Mouse (Mus musculus) embryonic facial prominence, embryonic 11.5 days (tissue): Measurements from ENCODE around the gene Chpt1. TPM values are rescaled to one million over a fixed set of nuclear protein-coding genes. Genes with fewer than 3 reads are reported as not detected.
"Not testable (repeated sequence)": the region's sequence is repeated elsewhere in the genome, so short reads cannot be mapped to it uniquely, and the experiment has no call there.

Experiments
- ATAC-seq: fragments of 200-750 bp; cut with Nextera tagmentation; replicated peaks from 2 replicates; pipeline ENCODE4 v1.8.0; 2017; ENCODE audit warnings: low read depth; ENCODE audit not compliant: insufficient number of reproducible peaks, low FRiP score, low TSS enrichment
- DNase-seq: peaks from one replicate; pipeline ENCODE4 v3.0.0-alpha.2; 2015; ENCODE audit warnings: low spot score
- H3K27ac ChIP-seq: fragments of 300-500 bp; sonication (generic); replicated peaks from 2 replicates; pipeline ENCODE4 v1.5.1; 2014; ENCODE audit warnings: mild to moderate bottlenecking, low read depth, low read length, control low read depth
- H3K27me3 ChIP-seq: fragments of 300-500 bp; sonication (generic); 2 replicates; pipeline ENCODE4 v1.6.1; 2014; ENCODE audit warnings: mild to moderate bottlenecking, low read length, moderate library complexity, mixed read lengths; ENCODE audit not compliant: control insufficient read depth, insufficient read depth
- H3K36me3 ChIP-seq: fragments of 300-500 bp; sonication (generic); replicated peaks from 2 replicates; pipeline ENCODE4 v1.6.1; 2014; ENCODE audit warnings: low read depth, mild to moderate bottlenecking, low read length, moderate library complexity, mixed read lengths; ENCODE audit not compliant: control insufficient read depth, insufficient read depth
- H3K4me1 ChIP-seq: fragments of 300-500 bp; sonication (generic); 2 replicates; pipeline ENCODE4 v1.6.1; 2014; ENCODE audit warnings: low read length, mixed read lengths; ENCODE audit not compliant: control insufficient read depth, insufficient read depth
- H3K4me2 ChIP-seq: fragments of 300-500 bp; sonication (generic); 2 replicates; pipeline ENCODE4 v1.6.1; 2014; ENCODE audit warnings: low read depth, mild to moderate bottlenecking, control low read depth, low read length, moderate library complexity
- H3K4me3 ChIP-seq: fragments of 300-500 bp; sonication (generic); 2 replicates; pipeline ENCODE4 v1.5.1; 2014; ENCODE audit warnings: low read depth, low read length, control low read depth
- H3K9ac ChIP-seq: fragments of 300-500 bp; sonication (generic); replicated peaks from 2 replicates; pipeline ENCODE4 v1.6.1; 2014; ENCODE audit warnings: mild to moderate bottlenecking, control low read depth, low read length
- H3K9me3 ChIP-seq: fragments of 300-500 bp; sonication (generic); replicated peaks from 2 replicates; pipeline ENCODE4 v1.6.1; 2016; ENCODE audit warnings: mild to moderate bottlenecking, low read length, inconsistent platforms, mixed read lengths; ENCODE audit not compliant: control insufficient read depth
- WGBS: fragments of 180-500 bp; shearing (Covaris S2); extraction: QIAGEN DNeasy Blood & Tissue Kit; methylation state at CpG from one replicate; pipeline ENCODE4 v1.1.7; 2014; 5-methylcytosine and 5-hydroxymethylcytosine counted together
- polyA plus RNA-seq: library from polyadenylated mRNA; unstranded; fragments of >200 nt; fragmentation: Nextera tagmentation; extraction: Ambion mirVana; gene quantifications from 2 replicates; pipeline ENCODE4 v1.2.1, GENCODE M21; 2014

The Chpt1 gene
- polyA plus RNA-seq, 1 experiment from 2014 or later, result 27.9 TPM

- not testable (repeated sequence) for H3K27me3 ChIP-seq, H3K4me2 ChIP-seq, ATAC-seq, H3K36me3 ChIP-seq, H3K9ac ChIP-seq, H3K27ac ChIP-seq, H3K4me1 ChIP-seq, DNase-seq, H3K4me3 ChIP-seq, H3K9me3 ChIP-seq
- 81% methylated on average over 7 of the region's 7 CpGs for WGBS
Measured at GRCm38 (mm10) chr10:88515049-88515448, 11.2 kb upstream of the Chpt1 start.

GRCm38 (mm10) chr10:88514495-88514894, 10.6 kb upstream of the Chpt1 start:
- Histone ChIP-seq H3K4me3 (no peak overlapping the region), H3K27me3 (no peaks in the 10 kb centered on the region), H3K9me3 (no peaks in the 10 kb centered on the region), H3K36me3 (no peaks in the 10 kb centered on the region), H3K9ac (no peak overlapping the region), H3K27ac (no peak overlapping the region), H3K4me2 (no peak overlapping the region), H3K4me1 (no peaks in the 10 kb centered on the region)
- WGBS, result 39% methylated on average over 2 of the region's 2 CpGs
- ATAC-seq (no peak), DNase-seq (peak; percentile 12)

- 70% methylated on average over 8 of the region's 8 CpGs for WGBS
- H3K27me3 ChIP-seq, result no peaks in the 10 kb centered on the region
- no peak overlapping the region for H3K4me2 ChIP-seq
- DNase-seq, result no peak
- no peak overlapping the region for H3K9ac ChIP-seq
- no peak for ATAC-seq
- no peaks in the 10 kb centered on the region for H3K4me1 ChIP-seq
- H3K36me3 ChIP-seq, result no peaks in the 10 kb centered on the region
- no peaks in the 10 kb centered on the region for H3K9me3 ChIP-seq
- H3K4me3 ChIP-seq, result no peak overlapping the region
- no peak overlapping the region for H3K27ac ChIP-seq
Measured at GRCm38 (mm10) chr10:88513574-88514135, 9.8 kb upstream of the Chpt1 start.

- no peaks in the 10 kb centered on the region for H3K9me3 ChIP-seq
- no peak overlapping the region for H3K27ac ChIP-seq
- H3K4me2 ChIP-seq, result no peak overlapping the region
- H3K27me3 ChIP-seq, result no peaks in the 10 kb centered on the region
- 87% methylated on average over 9 of the region's 9 CpGs for whole genome bisulfite sequencing
- H3K4me3 ChIP-seq, result no peak overlapping the region
- H3K9ac ChIP-seq, result no peak overlapping the region
- H3K36me3 ChIP-seq, result no peaks in the 10 kb centered on the region
- ATAC-seq (no peak), DNase-seq (no peak)
- no peaks in the 10 kb centered on the region for H3K4me1 ChIP-seq
Measured at GRCm38 (mm10) chr10:88511355-88511754, 7.5 kb upstream of the Chpt1 start.

- no peak overlapping the region for H3K27ac ChIP-seq
- H3K4me3 ChIP-seq, result no peak overlapping the region
- H3K9me3 ChIP-seq, result no peaks in the 10 kb centered on the region
- H3K9ac ChIP-seq, result no peak overlapping the region
- DNase-seq (no peak), ATAC-seq (no peak)
- H3K27me3 ChIP-seq, result no peaks in the 10 kb centered on the region
- no peaks in the 10 kb centered on the region for H3K4me1 ChIP-seq
- 75% methylated on average over 12 of the region's 12 CpGs for whole genome bisulfite sequencing
- no peak overlapping the region for H3K4me2 ChIP-seq
- no peaks in the 10 kb centered on the region for H3K36me3 ChIP-seq
Measured at GRCm38 (mm10) chr10:88510503-88511271, 6.8 kb upstream of the Chpt1 start.

- 80% methylated on average over 7 of the region's 7 CpGs for WGBS
- H3K4me1 ChIP-seq, result no peaks in the 10 kb centered on the region; the same call in 1 of the 2 replicates
- H3K36me3 ChIP-seq, result no peaks in the 10 kb centered on the region
- no peak overlapping the region for H3K4me2 ChIP-seq
- H3K27me3 ChIP-seq, result no peaks in the 10 kb centered on the region
- no peak for DNase-seq
- H3K27ac ChIP-seq, result no peak overlapping the region
- H3K9ac ChIP-seq, result no peak overlapping the region
- H3K9me3 ChIP-seq, result no peaks in the 10 kb centered on the region
- no peak overlapping the region for H3K4me3 ChIP-seq
- ATAC-seq, result no peak
Measured at GRCm38 (mm10) chr10:88507691-88508143, 3.8 kb upstream of the Chpt1 start.

- ATAC-seq, result no peak
- no peaks in the 10 kb centered on the region; the same call in 1 of the 2 replicates for H3K4me1 ChIP-seq
- no peak overlapping the region for H3K27ac ChIP-seq
- 37% methylated on average over 5 of the region's 5 CpGs for WGBS
- no peak overlapping the region for H3K4me3 ChIP-seq
- no peak overlapping the region for H3K9ac ChIP-seq
- DNase-seq, result no peak
- H3K4me2 ChIP-seq, result no peak overlapping the region
- H3K36me3 ChIP-seq, result no peaks in the 10 kb centered on the region
- H3K27me3 ChIP-seq, result no peaks in the 10 kb centered on the region
- H3K9me3 ChIP-seq, result no peaks in the 10 kb centered on the region
Measured at GRCm38 (mm10) chr10:88505256-88505655, 1.4 kb upstream of the Chpt1 start.

GRCm38 (mm10) chr10:88504481-88504880, 608 bp upstream of the Chpt1 start:
- no peak overlapping the region for H3K4me3 ChIP-seq
- no peak overlapping the region for H3K27ac ChIP-seq
- DNase-seq (no peak), ATAC-seq (no peak)
- H3K9me3 ChIP-seq, result no peaks in the 10 kb centered on the region
- H3K9ac ChIP-seq, result no peak overlapping the region
- no peaks in the 10 kb centered on the region for H3K27me3 ChIP-seq
- WGBS, result 51% methylated on average over 3 of the region's 3 CpGs
- no peaks in the 10 kb centered on the region for H3K36me3 ChIP-seq
- no peak overlapping the region for H3K4me2 ChIP-seq
- H3K4me1 ChIP-seq, result no peaks in the 10 kb centered on the region; the same call in 1 of the 2 replicates
